Mouse (Mus musculus): ENCODE data around the gene Nsun3.

DNA sequence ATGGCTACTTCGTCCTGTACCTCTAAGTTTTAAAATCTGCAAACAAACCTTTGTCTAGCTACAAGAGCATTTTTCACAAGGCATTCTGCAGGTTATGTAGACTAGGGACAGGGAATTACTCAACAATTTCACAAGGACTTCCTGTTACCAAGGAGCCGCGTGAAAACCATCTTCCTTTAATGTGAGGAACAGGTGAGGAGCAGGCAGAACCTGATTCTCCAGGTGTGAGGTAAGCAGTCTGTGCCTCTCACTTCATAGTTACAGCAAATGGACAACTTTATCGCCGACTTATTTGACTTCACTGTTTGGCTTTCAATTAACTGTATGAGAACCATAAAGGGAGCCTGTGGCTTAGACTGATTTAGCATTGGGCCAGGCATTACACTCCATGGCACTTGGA lies 27.9 kb upstream of the Nsun3 start, which contains the start of gene Stx19:
- TF ChIP-seq CTCF (IDR thresholded peaks at IDR 0.05; ENCODE audit: low read depth) (no peak), EP300 (IDR thresholded peaks at IDR 0.05; ENCODE audit: low read depth) (no peak)
